Mouse (Mus musculus): Measurements from ENCODE around the gene Cenpq.
A peak's percentile ranks its signal among the peaks of the same experiment; 100 is the strongest.

Cenpq gene

GRCm38 (mm10) chr17:40934420-40935231, at the start of gene Cenpq, which contains the start of gene Mut:
Gene Cenpq (minus strand): TSS chr17:40935047.
Gene Mut (plus strand): TSS chr17:40934685.
- peak; percentile 95 to 97 for DNase-seq (ENCODE audit: low spot score in 2 of 2)

GRCm38 (mm10) chr17:40977914-40978313, 43.1 kb upstream of the Cenpq start:
- no peak for DNase-seq (ENCODE audit: low spot score in 2 of 2)

- no peak for DNase-seq (ENCODE audit: low spot score in 2 of 2)
Observed at GRCm38 (mm10) chr17:40948518-40948917, 13.7 kb upstream of the Cenpq start.

GRCm38 (mm10) chr17:40933985-40934384, 862 bp downstream of the Cenpq start:
- peak in 1 of 2 experiments; percentile 63 for DNase-seq (ENCODE audit: low spot score in 2 of 2)

- no peak for DNase-seq (ENCODE audit: low spot score in 2 of 2)
Observed at GRCm38 (mm10) chr17:40915499-40915898, 19.3 kb downstream of the Cenpq start.

GRCm38 (mm10) chr17:40914250-40914649, 20.6 kb downstream of the Cenpq start, which contains the start of gene Glyatl3:
Gene Glyatl3 (minus strand): TSS chr17:40914350.
- DNase-seq (ENCODE audit: low spot score in 2 of 2): no peak

- no peak for DNase-seq (ENCODE audit: low spot score in 2 of 2)
Observed at GRCm38 (mm10) chr17:40904721-40905154, 30.1 kb downstream of the Cenpq start.

- DNase-seq (ENCODE audit: low spot score in 2 of 2): no peak
Observed at GRCm38 (mm10) chr17:40904056-40904597, 30.7 kb downstream of the Cenpq start.

GRCm38 (mm10) chr17:40903345-40903744, 31.5 kb downstream of the Cenpq start:
- DNase-seq (ENCODE audit: low spot score in 2 of 2): no peak

- DNase-seq (ENCODE audit: low spot score in 2 of 2): no peak
Observed at GRCm38 (mm10) chr17:40899783-40900363, 35.0 kb downstream of the Cenpq start.

- no peak for DNase-seq (ENCODE audit: low spot score in 2 of 2)
Observed at GRCm38 (mm10) chr17:40896863-40897262, 38.0 kb downstream of the Cenpq start.

- peak in 1 of 2 experiments; percentile 7 for DNase-seq (ENCODE audit: low spot score in 2 of 2)
Observed at GRCm38 (mm10) chr17:40887849-40888536, 46.9 kb downstream of the Cenpq start.

- peak in 1 of 2 experiments; percentile 6 for DNase-seq (ENCODE audit: low spot score in 2 of 2)
Observed at GRCm38 (mm10) chr17:40885155-40885554, 49.7 kb downstream of the Cenpq start.

- peak in 1 of 2 experiments; percentile 35 for DNase-seq (ENCODE audit: low spot score in 2 of 2)
Observed at GRCm38 (mm10) chr17:40882172-40882571, 52.7 kb downstream of the Cenpq start.

- DNase-seq (ENCODE audit: low spot score in 2 of 2): peak; percentile 38 to 71
Observed at GRCm38 (mm10) chr17:40879924-40880691, 54.7 kb downstream of the Cenpq start, which contains the start of gene 9130008F23Rik. Gene 9130008F23Rik (minus strand): TSS chr17:40880559.

- no peak for DNase-seq (ENCODE audit: low spot score in 2 of 2)
Observed at GRCm38 (mm10) chr17:40879528-40879923, 55.3 kb downstream of the Cenpq start.

- DNase-seq (ENCODE audit: low spot score in 2 of 2): no peak
Observed at GRCm38 (mm10) chr17:40877741-40878140, 57.1 kb downstream of the Cenpq start.

GRCm38 (mm10) chr17:40875568-40875967, 59.3 kb downstream of the Cenpq start:
- no peak for DNase-seq (ENCODE audit: low spot score in 2 of 2)

- no peak for DNase-seq (ENCODE audit: low spot score in 2 of 2)
Observed at GRCm38 (mm10) chr17:40874701-40875100, 60.1 kb downstream of the Cenpq start.

GRCm38 (mm10) chr17:40873582-40874011, 61.2 kb downstream of the Cenpq start:
- no peak for DNase-seq (ENCODE audit: low spot score in 2 of 2)
